Mouse (Mus musculus): ENCODE measurements at regions not wholly inside any gene's neighbourhood (a gene's known extent, or its start where the extent isn't known, plus 50 kb on each side); places are given as distances from the start of the nearest gene placed in this dataset.

DNA sequence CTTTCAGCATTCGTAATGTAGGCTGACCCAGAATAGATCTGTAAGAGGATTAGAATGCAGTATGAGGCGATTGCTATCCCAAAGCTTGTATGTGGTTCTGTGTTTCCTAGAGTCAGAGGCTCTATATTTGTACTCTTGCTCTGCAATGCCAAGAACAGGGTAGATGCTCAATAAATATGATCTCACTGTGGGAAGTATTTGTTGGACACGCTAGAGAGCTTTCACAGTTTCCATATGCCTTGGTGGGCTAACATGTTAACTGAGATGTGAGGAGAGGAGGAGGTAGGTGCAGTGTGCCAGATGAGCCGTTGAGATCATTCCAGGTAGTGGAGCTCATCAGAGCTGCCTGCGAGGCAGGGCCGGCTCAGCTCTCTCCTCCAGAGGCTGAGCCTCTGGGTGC is 163.1 kb downstream of the Sec16b start:
- TF ChIP-seq MYOG (IDR thresholded peaks at IDR 0.05; ENCODE audit: control insufficient read depth, extremely low read depth, insufficient read length) (no peak), CTCF (IDR thresholded peaks at IDR 0.05; ENCODE audit: control insufficient read depth, insufficient read depth, insufficient read length) (no peak), USF1 (IDR thresholded peaks at IDR 0.05; ENCODE audit: low read depth) (no peak)
